Mouse (Mus musculus): ENCODE measurements at regions not wholly inside any gene's neighbourhood (a gene's known extent, or its start where the extent isn't known, plus 50 kb on each side); places are given as distances from the start of the nearest gene placed in this dataset.

- Histone ChIP-seq H3K9ac (ENCODE audit: control insufficient read depth, low read depth, low read length, poor library complexity, severe bottlenecking) (no peak overlapping the region), H3K27me3 (ENCODE audit: control insufficient read depth in 1 of 2, insufficient read depth in 2 of 2, low read length in 2 of 2) (no peaks in the 10 kb centered on the region), H3K9me3 (replicated peaks; ENCODE audit: insufficient read depth, low read length) (no peaks in the 10 kb centered on the region), H3K36me3 (ENCODE audit: control insufficient read depth in 1 of 2, insufficient read depth in 2 of 2, low read length in 2 of 2) (no peaks in the 10 kb centered on the region), H3K27ac (ENCODE audit: control insufficient read depth, low read depth, low read length) (no peak overlapping the region), H3K79me2 (ENCODE audit: control insufficient read depth, insufficient read depth, low read length, poor library complexity) (no peaks in the 10 kb centered on the region), H3K4me3 (ENCODE audit: control insufficient read depth in 1 of 2, insufficient read depth in 1 of 2, low read depth in 2 of 2, low read length in 2 of 2) (no peak overlapping the region), H3K4me1 (ENCODE audit: control insufficient read depth in 1 of 2, insufficient read depth in 2 of 2, low read length in 2 of 2) (no peaks in the 10 kb centered on the region)
- DNase-seq (ENCODE audit: low read depth, low spot score) = no peak
- TF ChIP-seq CTCF (IDR thresholded peaks at IDR 0.05 in 2 of 3, conservative IDR thresholded peaks at IDR 0.05 in 1 of 3; ENCODE audit: control insufficient read depth in 1 of 3, insufficient read depth in 1 of 3, low read depth in 2 of 3, low read length in 3 of 3, poor library complexity in 1 of 3, severe bottlenecking in 1 of 3) = no peak
- no peak for TF ChIP-seq TCF12 (IDR thresholded peaks at IDR 0.05; ENCODE audit: low read depth, low read length)
- no peak for TF ChIP-seq TBP (IDR thresholded peaks at IDR 0.05; ENCODE audit: low read depth, low read length)
- TF ChIP-seq E2F4 (IDR thresholded peaks at IDR 0.05; ENCODE audit: borderline replicate concordance, low read depth, low read length) = no peak
- no peak for TF ChIP-seq MYC (IDR thresholded peaks at IDR 0.05; ENCODE audit: low read depth, low read length)
- TF ChIP-seq MAFK (IDR thresholded peaks at IDR 0.05; ENCODE audit: borderline replicate concordance, low read depth, low read length) = no peak
- TF ChIP-seq MAX (IDR thresholded peaks at IDR 0.05; ENCODE audit: low read length) = no peak
- no peak for TF ChIP-seq HCFC1 (IDR thresholded peaks at IDR 0.05; ENCODE audit: low read depth, low read length)
- no peak for TF ChIP-seq SIN3A (IDR thresholded peaks at IDR 0.05; ENCODE audit: low read length)
- no peak for TF ChIP-seq USF1 (IDR thresholded peaks at IDR 0.05; ENCODE audit: low read depth, low read length)
- no peak for TF ChIP-seq ETS1 (IDR thresholded peaks at IDR 0.05; ENCODE audit: low read depth, low read length)
- TF ChIP-seq CHD2 (IDR thresholded peaks at IDR 0.05; ENCODE audit: low read length) = no peak
- no peak for TF ChIP-seq BHLHE40 (IDR thresholded peaks at IDR 0.05; ENCODE audit: borderline replicate concordance, low read depth, low read length)
Observed at GRCm38 (mm10) chr10:99642201-99642827, 117.1 kb downstream of the Csl start.

GRCm38 (mm10) chr10:99644981-99645380 lies 114.5 kb downstream of the Csl start:
- no peaks in the 10 kb centered on the region for H3K4me1 ChIP-seq (ENCODE audit: control insufficient read depth in 1 of 2, insufficient read depth in 2 of 2, low read length in 2 of 2)
- no peak overlapping the region for H3K27ac ChIP-seq (ENCODE audit: control insufficient read depth, low read depth, low read length)
- no peaks in the 10 kb centered on the region for H3K27me3 ChIP-seq (ENCODE audit: control insufficient read depth in 1 of 2, insufficient read depth in 2 of 2, low read length in 2 of 2)
- DNase-seq (ENCODE audit: low read depth, low spot score) = peak; percentile 23
- H3K4me3 ChIP-seq (ENCODE audit: control insufficient read depth in 1 of 2, insufficient read depth in 1 of 2, low read depth in 2 of 2, low read length in 2 of 2) = no peak overlapping the region
- no peak overlapping the region for H3K9ac ChIP-seq (ENCODE audit: control insufficient read depth, low read depth, low read length, poor library complexity, severe bottlenecking)
- no peak for TF ChIP-seq ETS1 (IDR thresholded peaks at IDR 0.05; ENCODE audit: low read depth, low read length)
- TF ChIP-seq TCF12 (IDR thresholded peaks at IDR 0.05; ENCODE audit: low read depth, low read length) = no peak
- peak; percentile 35 for TF ChIP-seq SMC3 (IDR thresholded peaks at IDR 0.05; ENCODE audit: low read depth, low read length)
- TF ChIP-seq CTCF (IDR thresholded peaks at IDR 0.05 in 2 of 3, conservative IDR thresholded peaks at IDR 0.05 in 1 of 3; ENCODE audit: control insufficient read depth in 1 of 3, insufficient read depth in 1 of 3, low read depth in 2 of 3, low read length in 3 of 3, poor library complexity in 1 of 3, severe bottlenecking in 1 of 3) = peak in 2 of 3 experiments; percentile 11 to 47; a peak in 4 of 6 replicates
- TF ChIP-seq JUND (IDR thresholded peaks at IDR 0.05; ENCODE audit: low read depth, low read length) = no peak
- TF ChIP-seq MAX (IDR thresholded peaks at IDR 0.05; ENCODE audit: low read length) = no peak
- TF ChIP-seq ZKSCAN1 (IDR thresholded peaks at IDR 0.05; ENCODE audit: low read depth, low read length) = no peak
- TF ChIP-seq RAD21 (IDR thresholded peaks at IDR 0.05; ENCODE audit: low read depth, low read length) = peak; percentile 48
- no peaks in the 10 kb centered on the region for H3K36me3 ChIP-seq (ENCODE audit: control insufficient read depth in 1 of 2, insufficient read depth in 2 of 2, low read length in 2 of 2)
- H3K79me2 ChIP-seq (ENCODE audit: control insufficient read depth, insufficient read depth, low read length, poor library complexity) = no peaks in the 10 kb centered on the region
- no peaks in the 10 kb centered on the region for H3K9me3 ChIP-seq (replicated peaks; ENCODE audit: insufficient read depth, low read length)

All from MEL (cell line).